In genomic region chr14:31128826-31129219, GRCm38 (mm10) we compare ENCODE assay signal across 7 mouse cellular contexts. TPM values are rescaled to one million over a fixed set of nuclear protein-coding genes. Genes with fewer than 3 reads are reported as not detected.
DNase-seq lines count a peak whose midpoint lies in the region; ATAC-seq lines count a peak whose summit lies in the region.

Gene Smim4 (minus strand): TSS chr14:31128956.

- H3K9ac ChIP-seq in intestine, embryonic 15.5 days: peak within 1 kb of the TSS; percentile 76

- H3K4me2 ChIP-seq in intestine, embryonic 15.5 days (replicated peaks): peak within 1 kb of the TSS; percentile 85

- intact Hi-C loops in gastrocnemius, postnatal 36 days (cut with DNase I): no loop called here
- intact Hi-C loops in left cerebral cortex, postnatal 25 days (cut with DNase I): loop anchor here (1.0 kb wide), 1 partner anchor 77 kb away; no protein-coding TSS in a partner anchor

- no peaks in the 10 kb centered on the region for H3K36me3 ChIP-seq in intestine, embryonic 15.5 days
- peaks cover 36% of the 10 kb centered on the region for H3K36me3 ChIP-seq in midbrain, embryonic 10.5 days

- H3K27ac ChIP-seq in intestine, embryonic 15.5 days: peak within 1 kb of the TSS; percentile 89
- H3K27ac ChIP-seq in midbrain, embryonic 10.5 days (replicated peaks): peak within 1 kb of the TSS; percentile 97

- H3K4me3 ChIP-seq in intestine, embryonic 15.5 days (replicated peaks): peak within 1 kb of the TSS; percentile 63
- H3K4me3 ChIP-seq in midbrain, embryonic 10.5 days: peak within 1 kb of the TSS; percentile 82

- DNase-seq in adrenal gland, adult 2 months: peak; percentile 98
- DNase-seq in embryo, embryonic 11.5 days (ENCODE audit: low read depth, low spot score): peak; percentile 98
- DNase-seq in gastrocnemius, postnatal 36 days: peak; percentile 91 to 95
- DNase-seq in left cerebral cortex, postnatal 25 days (ENCODE audit: low spot score in 2 of 2): peak; percentile 97 to 99
- peak; percentile 99 for DNase-seq in midbrain, embryonic 10.5 days (ENCODE audit: low spot score)
- DNase-seq in right cerebral cortex, postnatal 4 days: peak; percentile 96

- peaks cover 35% of the 10 kb centered on the region for H3K4me1 ChIP-seq in intestine, embryonic 15.5 days (replicated peaks)
- H3K4me1 ChIP-seq in midbrain, embryonic 10.5 days: peaks cover 70% of the 10 kb centered on the region

- H3K9me3 ChIP-seq in intestine, embryonic 15.5 days: no peaks in the 10 kb centered on the region
- no peaks in the 10 kb centered on the region for H3K9me3 ChIP-seq in midbrain, embryonic 10.5 days (replicated peaks)

- H3K27me3 ChIP-seq in intestine, embryonic 15.5 days (replicated peaks): no peaks in the 10 kb centered on the region
- H3K27me3 ChIP-seq in midbrain, embryonic 10.5 days (ENCODE audit: low read depth, poor library complexity, severe bottlenecking): no peaks in the 10 kb centered on the region

- ATAC-seq in intestine, embryonic 15.5 days: peak; percentile 93

- under 1% methylated on average over 33 of the region's 33 CpGs for WGBS in intestine, embryonic 15.5 days
- 0% methylated on average over 33 of the region's 33 CpGs for WGBS in midbrain, embryonic 10.5 days

RNA-seq across cellular contexts. Expression of gene Smim4, which starts in this region (rescaled TPM):
- total RNA-seq in adrenal gland, adult 2 months (2021): 10 to 100 TPM; 71.2 to 84.4 TPM
- polyA plus RNA-seq in adrenal gland, adult 2 months (2012; rRNA removed): 133 TPM in 2 replicates
- 10 to 100 TPM; 29.3 to 40.5 TPM for total RNA-seq in gastrocnemius, postnatal 36 days (2021)
- polyA plus RNA-seq in intestine, embryonic 15.5 days (2015; fragmentation: Nextera tagmentation; extraction: Ambion mirVana): 90.1 TPM in 2 replicates
- 10 to 100 TPM; 20.4 to 28.4 TPM for total RNA-seq in left cerebral cortex, postnatal 25 days (2021)
- polyA plus RNA-seq in midbrain, embryonic 10.5 days (2016; fragmentation: Nextera tagmentation; extraction: Ambion mirVana): 63.1 and 64.3 TPM in 2 replicates

Comparison
In these comparisons a context has a peak if more than half of its experiments do, and no peak if none do; other contexts are left out.
1. Peak in every context shown above with its lines: DNase-seq, ATAC-seq, H3K4me3 ChIP-seq and H3K27ac ChIP-seq.